Mouse (Mus musculus): ENCODE measurements around the gene Kdm6b. TPM values are rescaled to one million over a fixed set of nuclear protein-coding genes. Genes with fewer than 3 reads are reported as not detected.
A peak's percentile ranks its signal among the peaks of the same experiment; 100 is the strongest.

The Kdm6b gene
- total and polyA plus RNA-seq, 3 experiments, result 0.66 to 7.2 (median 5.7) TPM

DNA sequence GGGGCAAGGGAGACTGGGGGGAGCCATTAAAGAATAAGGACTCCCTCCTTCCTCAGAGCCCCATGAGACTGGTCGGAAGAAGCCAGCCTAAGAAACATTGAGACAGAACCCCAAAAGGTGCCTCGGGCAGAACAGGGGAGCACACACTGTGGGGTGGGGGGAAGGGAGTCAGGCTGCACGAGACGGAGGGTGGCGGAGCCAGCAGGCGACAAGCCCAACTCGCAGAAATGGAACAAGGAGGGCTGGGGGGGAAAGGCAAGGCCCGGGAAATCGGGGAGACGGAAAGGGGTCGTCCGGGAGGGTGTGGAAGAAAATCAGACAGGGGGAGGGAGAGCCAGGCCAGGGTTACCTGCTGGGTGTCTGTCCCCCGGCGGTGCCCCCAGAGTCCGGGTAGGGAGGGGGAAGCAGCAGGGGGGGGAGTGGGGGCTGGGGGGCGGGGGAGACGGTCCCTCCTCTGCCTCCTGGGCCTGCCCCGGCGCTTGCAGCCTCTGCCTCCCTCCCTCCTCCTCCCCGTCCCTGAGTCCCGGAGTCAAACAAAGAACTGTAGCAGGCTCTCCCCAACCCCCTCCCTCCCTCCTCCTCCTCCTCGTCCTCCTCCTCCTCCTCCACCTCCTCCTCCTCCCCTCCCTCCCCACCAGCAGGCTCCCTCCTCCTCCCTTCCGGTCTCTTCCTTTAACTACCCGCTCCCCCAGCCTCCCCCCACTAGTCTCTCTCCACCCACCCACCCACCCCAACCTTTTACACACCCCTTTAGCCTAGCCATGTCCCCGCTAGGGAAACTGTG lies 2.4 kb upstream of the Kdm6b start:
- no peak for TF ChIP-seq USF2 (conservative IDR thresholded peaks at IDR 0.05; ENCODE audit: low read depth, low read length)
- TF ChIP-seq SIN3A (IDR thresholded peaks at IDR 0.05; ENCODE audit: low read length), result no peak
- no peak for TF ChIP-seq NRF1 (IDR thresholded peaks at IDR 0.05; ENCODE audit: low read depth, low read length)
- no peak for TF ChIP-seq MEF2A (IDR thresholded peaks at IDR 0.05; ENCODE audit: borderline replicate concordance, low read depth, low read length)
- TF ChIP-seq MXI1 (IDR thresholded peaks at IDR 0.05; ENCODE audit: low read depth, low read length), result no peak
- TF ChIP-seq MAX (IDR thresholded peaks at IDR 0.05; ENCODE audit: low read length), result no peak
- TF ChIP-seq ETS1 (conservative IDR thresholded peaks at IDR 0.05; ENCODE audit: low read depth, low read length), result no peak
- TF ChIP-seq ZC3H11A (IDR thresholded peaks at IDR 0.05; ENCODE audit: low read depth, low read length), result no peak
- no peak for TF ChIP-seq ZKSCAN1 (IDR thresholded peaks at IDR 0.05; ENCODE audit: borderline replicate concordance, low read depth, low read length)
- no peak for TF ChIP-seq POLR2AphosphoS2 (IDR thresholded peaks at IDR 0.05; ENCODE audit: low read depth, low read length)
- no peak for TF ChIP-seq RCOR1 (conservative IDR thresholded peaks at IDR 0.05; ENCODE audit: low read depth, low read length)
- TF ChIP-seq MYC (IDR thresholded peaks at IDR 0.05; ENCODE audit: low read depth, low read length), result no peak
- no peak for TF ChIP-seq CHD2 (IDR thresholded peaks at IDR 0.05; ENCODE audit: low read length)
- no peak for TF ChIP-seq SMC3 (IDR thresholded peaks at IDR 0.05; ENCODE audit: low read depth, low read length)
- TF ChIP-seq ZNF384 (IDR thresholded peaks at IDR 0.05; ENCODE audit: low read depth, low read length), result no peak
- no peak for TF ChIP-seq CHD1 (IDR thresholded peaks at IDR 0.05; ENCODE audit: low read depth, low read length)
- peak; percentile 62 for TF ChIP-seq BHLHE40 (IDR thresholded peaks at IDR 0.05; ENCODE audit: low read depth, low read length)
- TF ChIP-seq TCF12 (IDR thresholded peaks at IDR 0.05; ENCODE audit: low read depth, low read length), result 0 out of 2 replicates have a peak, but pooled peaks have one; percentile 6
- TF ChIP-seq MAZ (IDR thresholded peaks at IDR 0.05; ENCODE audit: low read depth, low read length), result peak; percentile 15
- Histone ChIP-seq H3K27ac (ENCODE audit: insufficient read depth, low read depth) (peak overlapping the region; percentile 92), H3K4me2 (ENCODE audit: insufficient read depth, low read depth, poor library complexity, severe bottlenecking) (peak overlapping the region; percentile 52), H3K4me3 (replicated peaks in 1 of 3; ENCODE audit: low read depth in 2 of 3, low read length in 2 of 3, poor library complexity in 1 of 3) (peak overlapping the region in 2 of 3 experiments; percentile 28 to 62), H3K79me2 (replicated peaks; ENCODE audit: control insufficient read depth, extremely low read depth, insufficient read depth, poor library complexity, severe bottlenecking) (no peaks in the 10 kb centered on the region), H3K27me3 (replicated peaks) (peaks cover 43% of the 10 kb centered on the region), H3K36me3 (replicated peaks in 1 of 2; ENCODE audit: control insufficient read depth in 1 of 2, insufficient read depth in 1 of 2, low read length in 1 of 2) (no peaks in the 10 kb centered on the region), H3K9me3 (replicated peaks; ENCODE audit: low read length) (no peaks in the 10 kb centered on the region), H3K4me1 (ENCODE audit: control insufficient read depth in 1 of 2, insufficient read depth in 2 of 2) (peaks cover 41 to 82% of the 10 kb centered on the region in 2 experiments), H3K9ac (ENCODE audit: insufficient read depth, low read depth) (peak overlapping the region; percentile 77)
- DNase-seq (ENCODE audit: extremely low read depth), result no peak
- dilution Hi-C loops (cut with MboI; ENCODE audit: extremely low pct_ligation_motif_present, extremely low pct_unique_long_range_greater_than_20kb, low sequenced_read_pairs), result no loop called here
- in situ Hi-C loops (cut with MboI; ENCODE audit: low pct_ligation_motif_present, low pct_unique_long_range_greater_than_20kb, low sequenced_read_pairs), result no loop called here

GRCm38 (mm10) chr11:69415327-69415667 lies 1.8 kb upstream of the Kdm6b start:
- Histone ChIP-seq H3K36me3 (replicated peaks in 1 of 2; ENCODE audit: control insufficient read depth in 1 of 2, insufficient read depth in 1 of 2, low read length in 1 of 2) (no peaks in the 10 kb centered on the region), H3K27ac (ENCODE audit: insufficient read depth, low read depth) (peak overlapping the region; percentile 92), H3K4me1 (ENCODE audit: control insufficient read depth in 1 of 2, insufficient read depth in 2 of 2) (peaks cover 41 to 82% of the 10 kb centered on the region in 2 experiments), H3K79me2 (replicated peaks; ENCODE audit: control insufficient read depth, extremely low read depth, insufficient read depth, poor library complexity, severe bottlenecking) (no peaks in the 10 kb centered on the region), H3K27me3 (replicated peaks) (peaks cover 38% of the 10 kb centered on the region), H3K9me3 (replicated peaks; ENCODE audit: low read length) (no peaks in the 10 kb centered on the region), H3K4me3 (replicated peaks in 1 of 3; ENCODE audit: low read depth in 2 of 3, low read length in 2 of 3, poor library complexity in 1 of 3) (peak overlapping the region in 2 of 3 experiments; percentile 28 to 62), H3K9ac (ENCODE audit: insufficient read depth, low read depth) (peak overlapping the region; percentile 77), H3K4me2 (ENCODE audit: insufficient read depth, low read depth, poor library complexity, severe bottlenecking) (peak overlapping the region; percentile 52)
- TF ChIP-seq MAZ (IDR thresholded peaks at IDR 0.05; ENCODE audit: low read depth, low read length) (peak; percentile 40; the same call in 1 of the 2 replicates), ZNF384 (IDR thresholded peaks at IDR 0.05; ENCODE audit: low read depth, low read length) (no peak), USF1 (IDR thresholded peaks at IDR 0.05; ENCODE audit: low read depth, low read length) (no peak), ZC3H11A (IDR thresholded peaks at IDR 0.05; ENCODE audit: low read depth, low read length) (no peak), POLR2A (IDR thresholded peaks at IDR 0.05; ENCODE audit: low read depth, low read length) (no peak), MXI1 (IDR thresholded peaks at IDR 0.05; ENCODE audit: low read depth, low read length) (peak; percentile 55; the same call in 1 of the 2 replicates), IRF4 (IDR thresholded peaks at IDR 0.05; ENCODE audit: low read depth, low read length) (no peak), PAX5 (IDR thresholded peaks at IDR 0.05; ENCODE audit: low read length) (no peak), CTCF (conservative IDR thresholded peaks at IDR 0.05 in 1 of 2, IDR thresholded peaks at IDR 0.05 in 1 of 2; ENCODE audit: low read depth in 2 of 2, low read length in 2 of 2) (peak in 1 of 2 experiments; percentile 40; a peak in 2 of 4 replicates), RAD21 (IDR thresholded peaks at IDR 0.05; ENCODE audit: low read depth, low read length) (peak; percentile 15), ETS1 (conservative IDR thresholded peaks at IDR 0.05; ENCODE audit: low read depth, low read length) (no peak; the same call in 1 of the 2 replicates), CHD2 (IDR thresholded peaks at IDR 0.05; ENCODE audit: low read length) (peak; percentile 48; the same call in 1 of the 2 replicates)
- no peak for DNase-seq (ENCODE audit: extremely low read depth)
- in situ Hi-C loops (cut with MboI; ENCODE audit: low pct_ligation_motif_present, low pct_unique_long_range_greater_than_20kb, low sequenced_read_pairs), result no loop called here
- dilution Hi-C loops (cut with MboI; ENCODE audit: extremely low pct_ligation_motif_present, extremely low pct_unique_long_range_greater_than_20kb, low sequenced_read_pairs), result no loop called here
